Mouse (Mus musculus) G1E (cell line): ENCODE results near the gene Dkk3. TPM values are rescaled to one million over a fixed set of nuclear protein-coding genes. Genes with fewer than 3 reads are reported as not detected.

ENCODE experiments used
- ATAC-seq: 2 replicates; pipeline ENCODE4 v1.8.0; 2016; ENCODE audit warnings: mild to moderate bottlenecking; ENCODE audit not compliant: insufficient number of reproducible peaks, poor library complexity, low FRiP score, severe bottlenecking; ENCODE audit errors: extremely low read depth
- DNase-seq: peaks from one replicate; pipeline ENCODE4 v3.0.0; 2012; ENCODE audit warnings: low spot score
- H3K27me3 ChIP-seq: 2 replicates; pipeline ENCODE4 v1.6.1; 2012; ENCODE audit warnings: mild to moderate bottlenecking, low read length, inconsistent platforms; ENCODE audit not compliant: insufficient read depth
- H3K36me3 ChIP-seq: replicated peaks from 2 replicates; pipeline ENCODE3; 2012; ENCODE audit warnings: mild to moderate bottlenecking, inconsistent platforms
- H3K4me1 ChIP-seq: 2 replicates; pipeline ENCODE4 v1.6.1; 2012; ENCODE audit warnings: low read depth, low read length, inconsistent platforms, mixed read lengths; ENCODE audit not compliant: insufficient read depth
- H3K4me3 ChIP-seq: 2 replicates; pipeline ENCODE4 v1.5.1; 2012; ENCODE audit warnings: low read depth, mild to moderate bottlenecking, inconsistent platforms, low read length, moderate library complexity, mixed read lengths
- H3K9me3 ChIP-seq: replicated peaks from 2 replicates; pipeline ENCODE4 v1.6.1; 2012; ENCODE audit warnings: inconsistent platforms
- CTCF ChIP-seq: IDR thresholded peaks from 2 replicates; pipeline ENCODE4 v1.5.1; 2012; ENCODE audit warnings: low read depth, low read length, inconsistent platforms, mixed read lengths
- GATA1 ChIP-seq: IDR thresholded peaks from 2 replicates; pipeline ENCODE4 v1.6.1; 2012; ENCODE audit warnings: borderline replicate concordance, low read length, inconsistent platforms, mixed read lengths
- GATA2 ChIP-seq: IDR thresholded peaks from 2 replicates; pipeline ENCODE4 v1.6.1; 2012; ENCODE audit warnings: low read depth, low read length, inconsistent platforms, borderline replicate concordance
- POLR2AphosphoS5 ChIP-seq: IDR thresholded peaks from 2 replicates; pipeline ENCODE4 v1.6.1; 2012; ENCODE audit warnings: low read depth, low read length, inconsistent platforms; ENCODE audit not compliant: insufficient replicate concordance
- TAL1 ChIP-seq: conservative IDR thresholded peaks from 2 replicates; pipeline ENCODE4 v1.6.1; 2012; ENCODE audit warnings: low read depth, low read length, inconsistent platforms, mixed read lengths
- polyA plus RNA-seq: library from polyadenylated mRNA; stranded (reverse); fragments of >175 nt; gene quantifications from 2 replicates; pipeline ENCODE4 v1.2.3, GENCODE M21; 2012
- total RNA-seq, 2 experiments: library from RNA; stranded (forward) in 1 of 2; stranded (reverse) in 1 of 2; fragments of 200-1000 nt in 1 of 2; fragments of >200 nt in 1 of 2; fragmentation: Nextera tagmentation in 1 of 2; gene quantifications; 2 replicates each; pipeline ENCODE4 v1.2.3; 2014 to 2017

The Dkk3 gene
- total and polyA plus RNA-seq, 3 experiments: 0.05 TPM; not detected in 2

- peaks cover 34% of the 10 kb centered on the region for H3K9me3 ChIP-seq
- DNase-seq (no peak), ATAC-seq (no peak)
- TF ChIP-seq GATA2 (no peak), POLR2AphosphoS5 (no peak), CTCF (no peak), GATA1 (no peak), TAL1 (no peak)
- no peaks in the 10 kb centered on the region for H3K36me3 ChIP-seq
- no peaks in the 10 kb centered on the region for H3K27me3 ChIP-seq
- no peaks in the 10 kb centered on the region for H3K4me1 ChIP-seq
- H3K4me3 ChIP-seq: no peak overlapping the region
Observed at GRCm38 (mm10) chr7:112186871-112187270, 28.0 kb upstream of the Dkk3 start.

GRCm38 (mm10) chr7:112185226-112185745 lies 26.4 kb upstream of the Dkk3 start:
- no peaks in the 10 kb centered on the region for H3K36me3 ChIP-seq
- TF ChIP-seq GATA2: no peak
- no peak for TF ChIP-seq GATA1
- TF ChIP-seq TAL1: no peak
- no peak for TF ChIP-seq POLR2AphosphoS5
- TF ChIP-seq CTCF: no peak
- H3K9me3 ChIP-seq: peaks cover 34% of the 10 kb centered on the region
- H3K4me1 ChIP-seq: no peaks in the 10 kb centered on the region
- no peak overlapping the region for H3K4me3 ChIP-seq
- DNase-seq: no peak
- ATAC-seq: no peak
- no peaks in the 10 kb centered on the region for H3K27me3 ChIP-seq

GRCm38 (mm10) chr7:112184519-112185225 lies 25.8 kb upstream of the Dkk3 start:
- H3K27me3 ChIP-seq: no peaks in the 10 kb centered on the region
- no peaks in the 10 kb centered on the region for H3K4me1 ChIP-seq
- DNase-seq (no peak), ATAC-seq (no peak)
- TF ChIP-seq POLR2AphosphoS5 (no peak), CTCF (no peak), GATA1 (no peak), GATA2 (no peak), TAL1 (no peak)
- peaks cover 34% of the 10 kb centered on the region for H3K9me3 ChIP-seq
- H3K4me3 ChIP-seq: no peak overlapping the region
- H3K36me3 ChIP-seq: no peaks in the 10 kb centered on the region

DNA sequence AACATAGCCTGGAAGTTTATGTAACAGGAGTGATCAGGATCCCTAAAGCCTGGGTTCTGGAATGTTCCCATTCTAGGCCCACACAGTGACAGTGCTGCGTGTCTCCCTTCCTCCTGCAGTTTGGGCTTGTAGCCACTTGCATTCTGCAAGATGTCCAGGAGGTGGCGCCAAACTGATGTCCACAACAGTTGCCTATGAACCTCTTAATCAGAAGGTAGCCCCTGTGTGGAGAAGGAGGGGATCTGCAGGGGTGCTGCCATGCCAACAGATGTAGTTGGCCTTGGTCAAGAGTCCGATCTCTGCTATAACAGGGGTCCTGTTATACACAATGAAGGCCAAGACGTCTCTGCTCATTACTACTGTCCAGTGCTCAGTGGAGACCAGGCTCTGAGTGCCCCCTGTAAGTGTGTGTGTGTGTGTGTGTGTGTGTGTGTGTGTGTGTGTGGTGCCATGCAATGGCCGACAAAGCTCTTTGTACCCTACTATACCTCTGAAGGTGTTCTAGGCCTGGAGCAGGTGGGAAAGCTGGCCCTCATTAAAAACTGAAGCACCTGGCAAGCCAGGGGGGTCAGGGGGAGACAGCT lies 24.5 kb upstream of the Dkk3 start:
- no peaks in the 10 kb centered on the region for H3K36me3 ChIP-seq
- H3K4me3 ChIP-seq: no peak overlapping the region
- ATAC-seq (peak; percentile 4; the same call in 1 of the 2 replicates), DNase-seq (peak; percentile 9)
- TF ChIP-seq TAL1 (no peak), CTCF (peak; percentile 74)
- H3K27me3 ChIP-seq: no peaks in the 10 kb centered on the region
- H3K9me3 ChIP-seq: peaks cover 29% of the 10 kb centered on the region
- H3K4me1 ChIP-seq: no peaks in the 10 kb centered on the region

DNA sequence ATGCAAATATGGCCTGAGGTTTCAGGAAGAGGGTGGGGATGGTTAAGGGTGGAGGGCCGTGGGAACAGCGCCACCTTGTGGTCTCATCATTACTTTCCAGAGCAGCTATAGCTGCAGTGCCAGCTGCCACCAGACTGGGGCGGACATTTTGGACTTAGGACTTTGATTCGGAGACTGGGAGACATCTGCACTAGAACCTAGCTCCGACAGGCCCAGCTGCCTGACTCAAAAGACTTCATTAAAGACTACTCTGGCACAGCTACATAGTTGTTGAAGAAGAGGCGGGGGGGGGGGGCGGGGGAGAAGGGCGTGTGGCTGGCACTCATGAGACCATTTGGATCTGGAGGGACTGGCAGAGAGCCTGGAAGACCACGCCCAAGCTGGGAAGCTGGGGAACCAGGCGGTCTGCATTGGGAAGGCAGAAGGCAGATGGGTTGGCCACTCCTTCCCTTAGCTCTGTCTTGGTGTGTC lies 21.4 kb upstream of the Dkk3 start:
- no peaks in the 10 kb centered on the region for H3K36me3 ChIP-seq
- no peak overlapping the region for H3K4me3 ChIP-seq
- no peaks in the 10 kb centered on the region for H3K27me3 ChIP-seq
- DNase-seq (peak; percentile 24), ATAC-seq (no peak)
- peaks cover 11% of the 10 kb centered on the region; the same call in 1 of the 2 replicates for H3K9me3 ChIP-seq
- no peak for TF ChIP-seq GATA1
- peak; percentile 30; the same call in 1 of the 2 replicates for TF ChIP-seq CTCF
- H3K4me1 ChIP-seq: no peaks in the 10 kb centered on the region

DNA sequence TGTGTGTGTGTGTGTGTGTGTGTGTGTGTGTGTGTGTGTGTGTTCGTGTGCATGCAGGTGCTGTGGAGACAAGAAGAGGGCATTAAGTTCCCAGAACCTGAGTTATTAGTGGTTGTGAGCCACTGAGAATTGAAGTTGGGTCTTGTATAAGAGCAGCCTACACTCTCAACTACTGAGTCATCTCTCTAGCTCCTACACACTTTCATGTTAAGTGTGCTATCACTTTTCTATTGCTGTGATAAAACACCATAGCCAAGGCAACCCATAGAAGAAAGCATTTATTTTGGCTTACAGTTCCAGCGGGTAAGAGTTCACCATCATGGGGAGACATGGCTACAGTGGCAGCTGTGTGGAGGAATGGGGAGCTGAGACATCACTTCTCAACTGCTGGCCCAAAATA lies 17.8 kb upstream of the Dkk3 start:
- peaks cover 3% of the 10 kb centered on the region for H3K9me3 ChIP-seq
- H3K4me1 ChIP-seq: no peaks in the 10 kb centered on the region
- TF ChIP-seq GATA1 (no peak), TAL1 (no peak), GATA2 (no peak), CTCF (no peak), POLR2AphosphoS5 (no peak)
- H3K4me3 ChIP-seq: no peak overlapping the region
- no peak for DNase-seq
- no peak for ATAC-seq
- no peaks in the 10 kb centered on the region for H3K36me3 ChIP-seq
- H3K27me3 ChIP-seq: no peaks in the 10 kb centered on the region

GRCm38 (mm10) chr7:112172669-112173068 lies 13.8 kb upstream of the Dkk3 start:
- Histone ChIP-seq H3K4me3 (no peak overlapping the region), H3K4me1 (no peaks in the 10 kb centered on the region), H3K9me3 (no peaks in the 10 kb centered on the region; the same call in 1 of the 2 replicates), H3K36me3 (no peaks in the 10 kb centered on the region), H3K27me3 (no peaks in the 10 kb centered on the region)
- ATAC-seq (no peak), DNase-seq (no peak)
- TF ChIP-seq GATA1: no peak
